Mouse (Mus musculus) granulocyte monocyte progenitor cell, adult 5-6 weeks (primary cell): ENCODE measurements around the gene Pla2g4a. TPM values are rescaled to one million over a fixed set of nuclear protein-coding genes. Genes with fewer than 3 reads are reported as not detected.

Experiments used
- ATAC-seq: replicated peaks from 2 replicates; pipeline ENCODE4 v1.8.0; 2016; ENCODE audit warnings: mild to moderate bottlenecking, moderate TSS enrichment, inconsistent platforms; ENCODE audit not compliant: poor library complexity, severe bottlenecking
- total RNA-seq, 2 experiments: library from RNA; stranded (forward) in 1 of 2; stranded (reverse) in 1 of 2; fragments of 200-712, 200-1000 nt in 1 of 2; fragments of >200 nt in 1 of 2; fragmentation: Nextera tagmentation in 1 of 2; gene quantifications; 2 replicates each; pipeline ENCODE4 v1.2.3; 2014 to 2017

The Pla2g4a gene
- total RNA-seq, 2 experiments from 2014 or later = 53.3 to 75.2 TPM

GRCm38 (mm10) chr1:149939261-149940032, 21.6 kb downstream of the Pla2g4a start:
- ATAC-seq = peak; percentile 43

- ATAC-seq = peak; percentile 53
These were observed 23.3 kb downstream of the Pla2g4a start for GRCm38 (mm10) chr1:149937825-149938224.

- no peak for ATAC-seq
These were observed 31.9 kb downstream of the Pla2g4a start for GRCm38 (mm10) chr1:149929140-149929539.

GRCm38 (mm10) chr1:149923737-149924136, 37.4 kb downstream of the Pla2g4a start:
- peak; percentile 99 for ATAC-seq

GRCm38 (mm10) chr1:149922219-149922618, 38.9 kb downstream of the Pla2g4a start:
- no peak for ATAC-seq

- ATAC-seq = no peak
These were observed 39.8 kb downstream of the Pla2g4a start for GRCm38 (mm10) chr1:149921325-149921724.

GRCm38 (mm10) chr1:149919301-149919700, 41.8 kb downstream of the Pla2g4a start:
- no peak for ATAC-seq

- ATAC-seq = no peak
These were observed 48.1 kb downstream of the Pla2g4a start for GRCm38 (mm10) chr1:149912984-149913383.

GRCm38 (mm10) chr1:149911050-149911449, 50.0 kb downstream of the Pla2g4a start:
- ATAC-seq = peak; percentile 100

- ATAC-seq = no peak
These were observed 63.0 kb downstream of the Pla2g4a start for GRCm38 (mm10) chr1:149898001-149898625.

GRCm38 (mm10) chr1:149896590-149896989, 64.5 kb downstream of the Pla2g4a start:
- no peak for ATAC-seq

GRCm38 (mm10) chr1:149894940-149895339, 66.2 kb downstream of the Pla2g4a start:
- ATAC-seq = no peak

GRCm38 (mm10) chr1:149893903-149894302, 67.2 kb downstream of the Pla2g4a start:
- ATAC-seq = no peak

- ATAC-seq = 0 out of 2 replicates have a peak, but pooled peaks have one; percentile 12
These were observed 70.0 kb downstream of the Pla2g4a start for GRCm38 (mm10) chr1:149891057-149891456.

GRCm38 (mm10) chr1:149882419-149883025, 78.6 kb downstream of the Pla2g4a start:
- ATAC-seq = no peak

GRCm38 (mm10) chr1:149878175-149878574, 82.9 kb downstream of the Pla2g4a start:
- no peak for ATAC-seq

GRCm38 (mm10) chr1:149876502-149876901, 84.6 kb downstream of the Pla2g4a start:
- no peak for ATAC-seq

GRCm38 (mm10) chr1:149871625-149872024, 89.5 kb downstream of the Pla2g4a start:
- no peak for ATAC-seq

GRCm38 (mm10) chr1:149867323-149867722, 93.8 kb downstream of the Pla2g4a start:
- no peak for ATAC-seq

- ATAC-seq = no peak
These were observed 94.9 kb downstream of the Pla2g4a start for GRCm38 (mm10) chr1:149866202-149866601.

- ATAC-seq = no peak
These were observed 98.3 kb downstream of the Pla2g4a start for GRCm38 (mm10) chr1:149862801-149863200.
